Mouse (Mus musculus) left cerebral cortex, postnatal 4 days (tissue): ENCODE data around the gene Scn4a. TPM values are rescaled to one million over a fixed set of nuclear protein-coding genes. Genes with fewer than 3 reads are reported as not detected.
A peak's percentile ranks its signal among the peaks of the same experiment; 100 is the strongest.

ENCODE experiments used
- DNase-seq: peaks from one replicate; pipeline ENCODE4 v3.0.0-alpha.2; 2022
- intact Hi-C: fragments of 180-260 bp; cut with DNase I; formaldehyde crosslinking; loops from one replicate; pipeline ENCODE4 v1.15.1; 2025
- total RNA-seq, 2 experiments: library from RNA; stranded (reverse); gene quantifications; 2 replicates each; pipeline ENCODE4 v1.2.3; 2021

Scn4a gene
- total RNA-seq, 2 experiments from 2014 or later, result not detected

- no peak for DNase-seq
- intact Hi-C loops, result no loop called here
These were observed 78.1 kb downstream of the Scn4a start for GRCm38 (mm10) chr11:106274971-106275411.

GRCm38 (mm10) chr11:106274374-106274773, 78.7 kb downstream of the Scn4a start:
- DNase-seq, result no peak
- intact Hi-C loops, result no loop called here

GRCm38 (mm10) chr11:106273811-106274210, 79.3 kb downstream of the Scn4a start:
- intact Hi-C loops, result no loop called here
- no peak for DNase-seq

- intact Hi-C loops, result no loop called here
- no peak for DNase-seq
These were observed 79.8 kb downstream of the Scn4a start for GRCm38 (mm10) chr11:106273311-106273684.

- DNase-seq, result peak; percentile 100
- intact Hi-C loops, result no loop called here
These were observed 80.3 kb downstream of the Scn4a start, which contains the start of gene Smarcd2 for GRCm38 (mm10) chr11:106272644-106273310. Gene Smarcd2, minus strand, starts transcription at chr11:106272972.

- DNase-seq, result peak; percentile 43
- intact Hi-C loops, result no loop called here
These were observed 81.1 kb downstream of the Scn4a start for GRCm38 (mm10) chr11:106271794-106272643.

- DNase-seq, result peak; percentile 15
- intact Hi-C loops, result no loop called here
These were observed 81.8 kb downstream of the Scn4a start for GRCm38 (mm10) chr11:106271131-106271793.

- intact Hi-C loops, result loop anchor here (10.0 kb wide), 1 partner anchor 126 kb away; no protein-coding TSS in a partner anchor
These were observed 84.0 kb downstream of the Scn4a start for GRCm38 (mm10) chr11:106269060-106269431.

More at GRCm38 (mm10) chr11:106269060-106269431, 84.0 kb downstream of the Scn4a start:
- DNase-seq, result peak; percentile 49

Other genes with a start within 250 kb of the Scn4a start
- gene Gm10840, start 192.4 kb downstream of the Scn4a start, total RNA-seq, result not detected
- 10 to 100 TPM; 81.2 to 84.6 TPM for gene Limd2, start 192.4 kb downstream of the Scn4a start, total RNA-seq
- 10 to 100 TPM; 27.3 to 28.5 TPM for gene Strada, start 151.1 kb downstream of the Scn4a start, total RNA-seq
- 10 to 100 TPM; 69.4 to 74.7 TPM for gene Ccdc47, start 136.9 kb downstream of the Scn4a start, total RNA-seq
- 10 to 100 TPM; 79.8 to 81.0 TPM for gene Ddx42, start 136.4 kb downstream of the Scn4a start, total RNA-seq
- gene Ftsj3, start 97.2 kb downstream of the Scn4a start, total RNA-seq, result 10 to 100 TPM; 34.6 to 35.1 TPM
- gene Psmc5, start 97.1 kb downstream of the Scn4a start, total RNA-seq, result 100 to 1,000 TPM; 111 to 112 TPM
- gene Smarcd2, start 80.3 kb downstream of the Scn4a start, total RNA-seq, result 10 to 100 TPM; 13.9 to 17.8 TPM
- under 1 TPM; 0.18 to 0.28 TPM for gene Tcam1, start 76.6 kb downstream of the Scn4a start, total RNA-seq
- not detected for gene Gh, start 51.4 kb downstream of the Scn4a start, total RNA-seq
- gene Cd79b, start 38.5 kb downstream of the Scn4a start, total RNA-seq, result under 1 TPM; 0.30 to 0.98 TPM
- gene Prr29, start 12.2 kb upstream of the Scn4a start, total RNA-seq, result not detected
- 1 to 10 TPM; 4.4 to 6.2 TPM for gene Icam2, start 34.8 kb upstream of the Scn4a start, total RNA-seq
- gene Ern1, start 134.6 kb upstream of the Scn4a start, total RNA-seq, result 10 to 100 TPM; 10.7 to 12.9 TPM